Mouse (Mus musculus): ENCODE data around the gene Dgkq. TPM values are rescaled to one million over a fixed set of nuclear protein-coding genes. Genes with fewer than 3 reads are reported as not detected.
A peak's percentile ranks its signal among the peaks of the same experiment; 100 is the strongest.

The Dgkq gene
- total and polyA plus RNA-seq, 3 experiments: 11.3 TPM; not detected in 1

GRCm38 (mm10) chr5:108648937-108649576 lies 20.4 kb downstream of the Dgkq start:
- Histone ChIP-seq H3K27ac (ENCODE audit: control insufficient read depth, low read depth, low read length) (no peak overlapping the region), H3K9me3 (replicated peaks; ENCODE audit: insufficient read depth, low read length) (no peaks in the 10 kb centered on the region), H3K79me2 (ENCODE audit: control insufficient read depth, insufficient read depth, low read length, poor library complexity) (no peaks in the 10 kb centered on the region), H3K4me3 (ENCODE audit: control insufficient read depth in 1 of 2, insufficient read depth in 1 of 2, low read depth in 2 of 2, low read length in 2 of 2) (no peak overlapping the region), H3K9ac (ENCODE audit: control insufficient read depth, low read depth, low read length, poor library complexity, severe bottlenecking) (no peak overlapping the region), H3K27me3 (ENCODE audit: control insufficient read depth in 1 of 2, insufficient read depth in 2 of 2, low read length in 2 of 2) (no peaks in the 10 kb centered on the region), H3K36me3 (ENCODE audit: control insufficient read depth in 1 of 2, insufficient read depth in 2 of 2, low read length in 2 of 2) (peaks cover 0 to 7% of the 10 kb centered on the region in 2 experiments; a peak in 1 of 4 replicates), H3K4me1 (ENCODE audit: control insufficient read depth in 1 of 2, insufficient read depth in 2 of 2, low read length in 2 of 2) (no peaks in the 10 kb centered on the region)
- no peak for DNase-seq (ENCODE audit: low read depth, low spot score)
- TF ChIP-seq USF1 (IDR thresholded peaks at IDR 0.05; ENCODE audit: low read depth, low read length): peak; percentile 57; the same call in 1 of the 2 replicates
- no peak for TF ChIP-seq POLR2AphosphoS2 (IDR thresholded peaks at IDR 0.05; ENCODE audit: low read length)

DNA sequence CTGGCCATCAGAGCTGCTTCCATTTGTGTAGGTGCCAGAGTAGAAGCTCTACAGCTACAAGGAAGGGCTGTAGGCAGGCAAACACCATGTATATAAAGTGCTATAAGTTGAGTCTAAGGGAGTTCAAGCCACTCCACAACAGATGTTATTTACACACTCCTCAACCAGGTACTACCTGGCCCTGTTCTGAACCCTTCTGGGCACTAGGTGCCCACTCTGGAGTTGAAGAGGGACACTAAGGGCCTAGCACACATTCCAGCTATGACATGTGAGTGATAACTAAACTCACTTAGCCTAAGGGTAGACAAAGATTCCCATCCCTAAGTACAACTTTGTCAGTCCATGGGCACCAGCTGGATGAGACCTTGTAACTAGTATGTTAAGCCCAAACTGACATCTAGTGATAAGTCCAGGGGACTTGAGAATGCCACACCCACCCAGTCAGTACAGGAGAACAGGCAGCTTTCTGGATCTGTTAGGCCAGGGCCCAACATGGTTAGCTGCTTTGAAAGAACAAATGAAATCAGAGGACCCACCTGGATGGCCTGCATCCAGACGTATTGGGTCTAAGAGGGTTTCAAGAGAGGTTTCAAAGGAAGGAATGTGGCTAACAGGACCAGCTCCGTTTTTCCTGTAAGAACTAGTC lies 21.5 kb downstream of the Dgkq start:
- H3K27ac ChIP-seq (ENCODE audit: control insufficient read depth, low read depth, low read length): no peak overlapping the region
- no peak for TF ChIP-seq RCOR1 (IDR thresholded peaks at IDR 0.05; ENCODE audit: low read depth, low read length)
- TF ChIP-seq GABPA (IDR thresholded peaks at IDR 0.05; ENCODE audit: low read depth, low read length): no peak
- TF ChIP-seq MEF2A (IDR thresholded peaks at IDR 0.05; ENCODE audit: extremely low read depth, insufficient replicate concordance, low read depth, low read length, poor library complexity, severe bottlenecking): no peak
- no peak for TF ChIP-seq EP300 (IDR thresholded peaks at IDR 0.05; ENCODE audit: low read depth in 1 of 2, low read length in 2 of 2)
- TF ChIP-seq KAT2A (conservative IDR thresholded peaks at IDR 0.05; ENCODE audit: low read depth, low read length): no peak
- no peak for TF ChIP-seq CTCF (IDR thresholded peaks at IDR 0.05 in 2 of 3, conservative IDR thresholded peaks at IDR 0.05 in 1 of 3; ENCODE audit: control insufficient read depth in 1 of 3, insufficient read depth in 1 of 3, low read depth in 2 of 3, low read length in 3 of 3, poor library complexity in 1 of 3, severe bottlenecking in 1 of 3)
- no peak for TF ChIP-seq MXI1 (IDR thresholded peaks at IDR 0.05; ENCODE audit: low read depth, low read length)
- no peak for TF ChIP-seq JUND (IDR thresholded peaks at IDR 0.05; ENCODE audit: low read depth, low read length)
- no peak for TF ChIP-seq TAL1 (IDR thresholded peaks at IDR 0.05; ENCODE audit: low read length)
- TF ChIP-seq ETS1 (IDR thresholded peaks at IDR 0.05; ENCODE audit: low read depth, low read length): no peak
- no peak for TF ChIP-seq CHD1 (IDR thresholded peaks at IDR 0.05; ENCODE audit: low read depth, low read length)
- TF ChIP-seq BHLHE40 (IDR thresholded peaks at IDR 0.05; ENCODE audit: borderline replicate concordance, low read depth, low read length): no peak
- TF ChIP-seq USF2 (IDR thresholded peaks at IDR 0.05; ENCODE audit: borderline replicate concordance in 1 of 2, insufficient read depth in 1 of 2, low read depth in 1 of 2, low read length in 2 of 2): no peak
- no peak for TF ChIP-seq POLR2AphosphoS5 (IDR thresholded peaks at IDR 0.05; ENCODE audit: borderline replicate concordance, low read depth, low read length)
- TF ChIP-seq NELFE (IDR thresholded peaks at IDR 0.05; ENCODE audit: low read depth, low read length): no peak
- TF ChIP-seq ZKSCAN1 (IDR thresholded peaks at IDR 0.05; ENCODE audit: low read depth, low read length): no peak
- no peak for TF ChIP-seq MYC (IDR thresholded peaks at IDR 0.05; ENCODE audit: low read depth, low read length)
- no peak for TF ChIP-seq SIN3A (IDR thresholded peaks at IDR 0.05; ENCODE audit: low read length)
- TF ChIP-seq ZMIZ1 (IDR thresholded peaks at IDR 0.05; ENCODE audit: low read depth, low read length): no peak
- TF ChIP-seq TCF12 (IDR thresholded peaks at IDR 0.05; ENCODE audit: low read depth, low read length): no peak
- H3K9ac ChIP-seq (ENCODE audit: control insufficient read depth, low read depth, low read length, poor library complexity, severe bottlenecking): no peak overlapping the region
- H3K4me1 ChIP-seq (ENCODE audit: control insufficient read depth in 1 of 2, insufficient read depth in 2 of 2, low read length in 2 of 2): no peaks in the 10 kb centered on the region
- no peaks in the 10 kb centered on the region for H3K27me3 ChIP-seq (ENCODE audit: control insufficient read depth in 1 of 2, insufficient read depth in 2 of 2, low read length in 2 of 2)
- DNase-seq (ENCODE audit: low read depth, low spot score): no peak
- H3K9me3 ChIP-seq (replicated peaks; ENCODE audit: insufficient read depth, low read length): no peaks in the 10 kb centered on the region
- H3K36me3 ChIP-seq (ENCODE audit: control insufficient read depth in 1 of 2, insufficient read depth in 2 of 2, low read length in 2 of 2): peaks cover 0 to 5% of the 10 kb centered on the region in 2 experiments; a peak in 1 of 4 replicates
- no peaks in the 10 kb centered on the region for H3K79me2 ChIP-seq (ENCODE audit: control insufficient read depth, insufficient read depth, low read length, poor library complexity)
- H3K4me3 ChIP-seq (ENCODE audit: control insufficient read depth in 1 of 2, insufficient read depth in 1 of 2, low read depth in 2 of 2, low read length in 2 of 2): no peak overlapping the region

All from MEL (cell line).